Mouse (Mus musculus) thymus, adult 2 months (tissue): ENCODE measurements at regions not wholly inside any gene's neighbourhood (a gene's known extent, or its start where the extent isn't known, plus 50 kb on each side); places are given as distances from the start of the nearest gene placed in this dataset.

ENCODE experiments used
- DNase-seq: peaks from one replicate; pipeline ENCODE4 v3.0.0; 2021
- H3K27ac ChIP-seq: fragments of 200-500 bp; 2 replicates; pipeline ENCODE4 v1.5.1; 2012; ENCODE audit warnings: low read length, control low read depth; ENCODE audit not compliant: control insufficient read depth, insufficient read depth
- H3K27me3 ChIP-seq: fragments of 200-500 bp; 2 replicates; pipeline ENCODE4 v1.6.1; 2012; ENCODE audit warnings: mild to moderate bottlenecking, low read length, moderate library complexity, mixed read lengths; ENCODE audit not compliant: control insufficient read depth, insufficient read depth
- H3K36me3 ChIP-seq: fragments of 200-500 bp; 2 replicates; pipeline ENCODE4 v1.6.1; 2012; ENCODE audit warnings: mild to moderate bottlenecking, low read length, moderate library complexity; ENCODE audit not compliant: control insufficient read depth, insufficient read depth
- H3K4me1 ChIP-seq: fragments of 200-500 bp; replicated peaks from 2 replicates; pipeline ENCODE4 v1.6.1; 2012; ENCODE audit warnings: low read length; ENCODE audit not compliant: control insufficient read depth, insufficient read depth
- H3K4me3 ChIP-seq: fragments of 200-500 bp; 2 replicates; pipeline ENCODE4 v1.5.1; 2012; ENCODE audit warnings: mild to moderate bottlenecking, low read length, control low read depth, moderate library complexity; ENCODE audit not compliant: control insufficient read depth, insufficient read depth
- CTCF ChIP-seq: fragments of 200-500 bp; IDR thresholded peaks from 2 replicates; pipeline ENCODE4 v1.5.1; 2012; ENCODE audit warnings: mild to moderate bottlenecking, control low read depth, low read length, moderate library complexity, borderline replicate concordance; ENCODE audit not compliant: control insufficient read depth, poor library complexity, insufficient read depth; ENCODE audit errors: extremely low read depth
- POLR2A ChIP-seq: fragments of 200-500 bp; IDR thresholded peaks from 2 replicates; pipeline ENCODE4 v1.6.1; 2012; ENCODE audit warnings: mild to moderate bottlenecking, low read length, control low read depth, moderate library complexity; ENCODE audit not compliant: control insufficient read depth, poor library complexity, insufficient read depth; ENCODE audit errors: extremely low read depth
- WGBS: fragments of 180-500 bp; shearing (Covaris S2); methylation state at CpG from one replicate; pipeline ENCODE4 v1.1.7; 2018; 5-methylcytosine and 5-hydroxymethylcytosine counted together

DNA sequence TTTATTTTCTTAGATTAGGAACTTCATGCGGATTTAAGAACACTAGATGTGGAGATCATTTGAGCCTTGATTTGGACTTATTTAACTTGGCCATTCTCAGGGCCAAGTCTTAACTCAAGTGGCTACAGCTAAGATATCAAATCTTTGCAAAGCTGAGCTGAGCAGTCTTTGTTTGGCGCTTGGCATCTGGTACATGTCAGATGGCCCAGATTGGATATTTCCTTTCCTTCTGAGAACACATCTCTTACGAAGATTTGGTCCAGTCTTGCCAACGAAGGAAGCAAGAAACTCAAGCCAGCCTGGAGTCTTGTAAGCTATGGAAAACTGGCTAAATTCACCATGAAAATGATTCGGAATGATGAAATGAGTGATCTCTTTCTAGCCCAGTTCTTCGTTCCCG is 59.1 kb upstream of the Cdc42ep3 start:
- H3K36me3 ChIP-seq = no peaks in the 10 kb centered on the region
- no peak overlapping the region for H3K4me3 ChIP-seq
- H3K27ac ChIP-seq = no peak overlapping the region
- DNase-seq = no peak
- H3K27me3 ChIP-seq = no peaks in the 10 kb centered on the region
- 96% methylated on average over 7 of the region's 7 CpGs for WGBS
- H3K4me1 ChIP-seq = no peaks in the 10 kb centered on the region
- no peak for TF ChIP-seq POLR2A
- no peak for TF ChIP-seq CTCF

DNA sequence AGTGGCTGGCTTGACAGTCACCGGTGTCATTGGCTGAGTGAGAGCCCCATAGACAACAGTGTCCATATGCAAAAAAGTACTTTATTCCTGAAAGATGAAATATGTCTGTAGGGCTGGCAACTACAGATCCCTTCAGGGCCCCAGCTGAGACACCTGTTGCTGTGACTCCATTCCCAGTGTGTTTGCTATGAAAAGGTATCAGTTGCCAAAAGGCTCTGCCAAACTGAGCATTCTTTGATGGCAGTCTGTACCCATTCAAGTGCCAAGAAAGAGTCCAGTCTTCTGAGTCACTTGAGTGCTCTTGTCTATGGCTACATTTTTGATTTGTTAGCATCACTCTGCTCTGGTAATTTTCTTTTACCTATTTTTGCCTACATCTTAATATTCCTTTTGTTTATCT is 63.1 kb upstream of the Cdc42ep3 start:
- Histone ChIP-seq H3K4me3 (no peak overlapping the region), H3K27ac (no peak overlapping the region), H3K4me1 (no peaks in the 10 kb centered on the region), H3K36me3 (no peaks in the 10 kb centered on the region), H3K27me3 (no peaks in the 10 kb centered on the region)
- 94% methylated on average over 1 of the region's 1 CpGs for WGBS
- no peak for DNase-seq
- TF ChIP-seq CTCF (no peak), POLR2A (no peak)

DNA sequence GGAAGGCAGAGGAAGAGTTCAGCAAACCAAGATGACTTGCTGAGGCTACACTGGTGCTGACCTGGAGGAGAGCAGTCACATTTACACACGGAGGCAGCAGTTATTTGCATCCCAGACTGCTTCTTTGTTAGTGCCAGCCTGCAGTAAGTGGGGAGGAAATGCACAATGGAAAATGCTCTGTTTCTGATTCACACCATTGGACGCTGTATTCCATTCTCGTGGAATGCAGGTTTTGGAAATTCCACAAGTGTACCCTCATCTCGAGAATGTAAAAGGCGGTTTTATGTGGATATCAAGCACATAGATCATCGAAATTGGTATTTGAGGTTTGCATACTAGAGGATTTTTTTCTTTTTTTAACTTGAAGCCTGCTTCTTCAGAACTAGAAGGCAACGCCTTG is 66.7 kb upstream of the Cdc42ep3 start:
- DNase-seq = no peak
- Histone ChIP-seq H3K4me1 (no peaks in the 10 kb centered on the region), H3K4me3 (no peak overlapping the region), H3K27me3 (no peaks in the 10 kb centered on the region), H3K27ac (no peak overlapping the region), H3K36me3 (no peaks in the 10 kb centered on the region)
- TF ChIP-seq POLR2A (no peak), CTCF (no peak)
- WGBS = 93% methylated on average over 7 of the region's 7 CpGs

DNA sequence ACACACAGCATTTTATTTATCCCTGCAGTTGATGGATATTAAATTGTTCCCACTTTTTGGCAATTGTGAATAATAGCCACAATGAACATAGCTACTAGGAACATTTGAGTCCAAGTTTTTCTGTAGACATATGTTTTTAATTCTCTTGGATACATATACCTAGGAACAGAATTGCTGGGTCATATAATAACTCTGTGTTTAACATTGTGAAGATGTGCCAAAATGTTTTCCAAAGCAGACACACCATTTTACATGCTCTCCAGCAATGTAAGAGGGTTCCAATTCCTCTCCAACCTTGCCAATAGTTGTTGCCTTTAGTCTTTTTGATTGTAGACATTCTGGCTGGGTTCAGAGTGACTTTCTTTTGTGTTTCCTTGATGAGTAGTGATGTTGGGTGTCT is 84.3 kb upstream of the Cdc42ep3 start:
- TF ChIP-seq CTCF = no peak
- no peak for TF ChIP-seq POLR2A

DNA sequence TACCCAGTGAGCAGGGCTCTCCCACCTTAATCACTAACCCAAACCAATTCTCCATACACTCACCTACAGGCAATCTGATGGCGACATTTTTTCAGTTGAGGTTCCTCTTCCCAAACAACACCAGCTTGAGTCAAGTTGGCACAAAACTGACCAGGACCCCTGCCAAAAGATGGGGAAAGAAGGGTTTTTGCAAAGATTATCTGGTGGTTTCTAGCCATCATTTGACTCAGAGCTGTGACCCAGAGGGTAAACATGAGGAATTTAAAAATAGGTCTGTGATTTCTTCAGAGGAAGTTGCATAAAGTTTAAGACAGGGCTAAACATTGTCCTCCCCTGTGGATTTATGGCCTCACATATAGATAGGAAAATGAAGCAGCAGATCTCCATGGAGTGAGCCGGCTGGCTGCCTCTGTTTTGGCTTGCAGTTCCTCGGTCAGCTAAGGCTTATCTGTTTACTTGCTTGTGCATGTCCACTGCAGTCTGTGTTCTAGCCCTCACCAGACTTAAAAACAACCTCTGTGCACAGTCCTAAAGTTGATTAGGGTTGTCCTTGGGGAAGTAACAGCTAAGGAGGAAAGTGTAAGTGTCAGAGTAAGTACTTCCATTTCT is 87.7 kb upstream of the Cdc42ep3 start:
- Histone ChIP-seq H3K4me1 (no peaks in the 10 kb centered on the region), H3K27ac (no peak overlapping the region), H3K36me3 (no peaks in the 10 kb centered on the region), H3K27me3 (no peaks in the 10 kb centered on the region), H3K4me3 (no peak overlapping the region)
- DNase-seq = no peak
- TF ChIP-seq CTCF = no peak
- no peak for TF ChIP-seq POLR2A
- 87% methylated on average over 3 of the region's 3 CpGs for WGBS

More for the DNA sequence above, 84.3 kb upstream of the Cdc42ep3 start:
- H3K4me1 ChIP-seq = no peaks in the 10 kb centered on the region
- no peak overlapping the region for H3K4me3 ChIP-seq
- H3K27me3 ChIP-seq = no peaks in the 10 kb centered on the region
- H3K36me3 ChIP-seq = no peaks in the 10 kb centered on the region
- no peak for DNase-seq
- H3K27ac ChIP-seq = no peak overlapping the region

DNA sequence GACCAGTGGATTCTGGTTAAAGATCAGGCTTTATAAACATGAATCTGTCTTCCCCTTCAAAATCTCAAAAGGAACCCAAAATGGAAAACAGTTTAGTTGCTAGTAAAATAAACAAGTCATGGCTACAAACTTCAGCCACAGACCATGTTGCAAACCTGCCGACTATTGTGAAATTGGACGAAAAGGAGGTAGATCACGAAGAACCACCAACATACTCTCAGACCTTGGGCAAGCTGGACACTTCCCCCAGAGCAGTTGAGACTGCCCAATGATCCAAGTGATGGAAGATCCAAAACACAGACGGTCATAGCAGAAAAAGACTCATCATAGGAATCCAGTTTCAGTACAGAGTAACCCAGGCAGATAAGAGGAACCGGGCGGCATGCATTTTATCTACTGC is 92.3 kb upstream of the Cdc42ep3 start:
- 97% methylated on average over 6 of the region's 6 CpGs for WGBS

DNA sequence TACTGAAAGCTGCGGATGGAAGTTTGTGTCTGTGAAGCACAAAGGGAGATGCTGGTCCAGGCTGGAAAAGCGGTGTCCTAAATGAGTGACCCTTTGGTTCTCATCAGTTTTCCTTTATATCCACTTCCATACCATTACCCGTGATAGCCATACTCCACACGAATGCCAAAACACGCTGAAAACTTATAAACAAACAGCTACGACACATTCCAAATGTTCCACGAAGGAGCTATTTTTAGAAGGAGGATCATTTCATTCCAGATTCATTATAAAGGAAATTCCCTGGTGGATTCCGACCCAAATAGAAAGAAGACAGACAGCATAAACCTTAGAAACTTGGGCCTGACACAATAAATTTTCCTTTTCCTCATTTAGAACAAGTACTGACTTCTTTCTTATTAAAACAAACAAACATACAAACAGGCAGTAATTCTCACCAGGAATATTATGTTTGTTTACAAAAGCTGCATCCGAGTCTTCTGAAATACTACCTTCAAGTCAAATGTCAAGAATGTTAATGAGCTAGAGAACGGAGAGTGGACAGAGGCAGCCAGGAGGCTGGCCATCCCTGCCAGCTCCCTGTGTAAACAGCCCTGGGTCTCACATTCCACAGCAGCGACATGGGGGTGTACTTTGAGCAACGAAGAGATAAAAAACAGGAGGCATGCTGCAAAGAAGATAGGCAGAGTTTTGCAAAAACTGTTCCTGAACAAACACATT is 96.4 kb upstream of the Cdc42ep3 start:
- H3K4me1 ChIP-seq = no peaks in the 10 kb centered on the region
- H3K36me3 ChIP-seq = no peaks in the 10 kb centered on the region
- TF ChIP-seq POLR2A (no peak), CTCF (no peak)
- no peaks in the 10 kb centered on the region for H3K27me3 ChIP-seq
- no peak overlapping the region for H3K4me3 ChIP-seq
- 89% methylated on average over 12 of the region's 12 CpGs for WGBS
- no peak for DNase-seq
- no peak overlapping the region for H3K27ac ChIP-seq

More for the DNA sequence above, 92.3 kb upstream of the Cdc42ep3 start:
- Histone ChIP-seq H3K27ac (no peak overlapping the region), H3K4me3 (no peak overlapping the region), H3K4me1 (no peaks in the 10 kb centered on the region), H3K27me3 (no peaks in the 10 kb centered on the region), H3K36me3 (no peaks in the 10 kb centered on the region)
- no peak for DNase-seq
- TF ChIP-seq POLR2A = no peak
- no peak for TF ChIP-seq CTCF
